Mouse (Mus musculus) CH12.LX (cell line): ENCODE data around the gene Anapc15-ps. TPM values are rescaled to one million over a fixed set of nuclear protein-coding genes. Genes with fewer than 3 reads are reported as not detected.

Experiments
- DNase-seq: peaks from one replicate; pipeline ENCODE4 v3.0.0-alpha.2; 2013; ENCODE audit errors: extremely low read depth
- H3K27ac ChIP-seq: 2 replicates; pipeline ENCODE4 v1.5.1; 2012; ENCODE audit warnings: low read depth, mild to moderate bottlenecking, control low read depth, moderate library complexity; ENCODE audit not compliant: insufficient read depth
- H3K27me3 ChIP-seq: replicated peaks from 2 replicates; pipeline ENCODE3; 2012; ENCODE audit warnings: inconsistent platforms
- H3K36me3 ChIP-seq, 2 experiments: replicated peaks in 1 of 2; 2 replicates each; pipeline versions ENCODE3 to v1.6.1; 2012; ENCODE audit warnings: inconsistent platforms in 1 of 2, low read length in 1 of 2, mild to moderate bottlenecking in 1 of 2, mixed read lengths in 1 of 2, moderate library complexity in 1 of 2; ENCODE audit not compliant: control insufficient read depth in 1 of 2, insufficient read depth in 1 of 2
- H3K4me1 ChIP-seq, 2 experiments: 2 replicates each; pipeline ENCODE4 v1.6.1; 2012; ENCODE audit warnings: inconsistent platforms in 1 of 2, moderate library complexity in 1 of 2; ENCODE audit not compliant: insufficient read depth in 2 of 2, control insufficient read depth in 1 of 2
- H3K4me2 ChIP-seq: 2 replicates; pipeline ENCODE4 v1.6.1; 2012; ENCODE audit warnings: low read depth, mild to moderate bottlenecking, control low read depth; ENCODE audit not compliant: poor library complexity, insufficient read depth, severe bottlenecking
- H3K4me3 ChIP-seq, 3 experiments: fragments of 150-350 bp in 1 of 3; sonication (generic) in 1 of 3; replicated peaks in 1 of 3; 2 replicates each; pipeline versions ENCODE3 to v1.5.1; 2011 to 2012; ENCODE audit warnings: low read depth in 2 of 3, low read length in 2 of 3, mild to moderate bottlenecking in 2 of 3, moderate library complexity in 2 of 3, control low read depth in 1 of 3, improper control_type of control experiment in 1 of 3, inconsistent platforms in 1 of 3, mixed read lengths in 1 of 3; ENCODE audit not compliant: poor library complexity in 1 of 3
- H3K79me2 ChIP-seq: replicated peaks from 2 replicates; pipeline ENCODE4 v1.6.1; 2012; ENCODE audit warnings: mild to moderate bottlenecking, moderate library complexity; ENCODE audit not compliant: control insufficient read depth, poor library complexity, insufficient read depth, severe bottlenecking; ENCODE audit errors: extremely low read depth
- H3K9ac ChIP-seq: 2 replicates; pipeline ENCODE4 v1.6.1; 2012; ENCODE audit warnings: low read depth, mild to moderate bottlenecking, control low read depth, moderate library complexity; ENCODE audit not compliant: insufficient read depth
- H3K9me3 ChIP-seq: replicated peaks from 2 replicates; pipeline ENCODE3; 2012; ENCODE audit warnings: low read length, inconsistent platforms, mixed read lengths
- CHD2 ChIP-seq: IDR thresholded peaks from 2 replicates; pipeline ENCODE4 v1.6.1; 2011; ENCODE audit warnings: low read length, improper control_type of control experiment
- EP300 ChIP-seq: IDR thresholded peaks from 2 replicates; pipeline ENCODE4 v1.6.1; 2011; ENCODE audit warnings: low read length, improper control_type of control experiment
- JUND ChIP-seq: conservative IDR thresholded peaks from 2 replicates; pipeline ENCODE4 v1.6.1; 2011; ENCODE audit warnings: low read depth, low read length, improper control_type of control experiment
- MAFK ChIP-seq: IDR thresholded peaks from 2 replicates; pipeline ENCODE4 v1.6.1; 2011; ENCODE audit warnings: low read length, improper control_type of control experiment; ENCODE audit not compliant: insufficient replicate concordance
- RAD21 ChIP-seq: IDR thresholded peaks from 2 replicates; pipeline ENCODE4 v1.6.1; 2011; ENCODE audit warnings: low read depth, mild to moderate bottlenecking, low read length, improper control_type of control experiment, moderate library complexity
- SIN3A ChIP-seq: IDR thresholded peaks from 2 replicates; pipeline ENCODE4 v1.6.1; 2012; ENCODE audit warnings: low read length, improper control_type of control experiment, inconsistent platforms
- SMC3 ChIP-seq: IDR thresholded peaks from 2 replicates; pipeline ENCODE4 v1.6.1; 2011; ENCODE audit warnings: low read depth, low read length, improper control_type of control experiment
- TBP ChIP-seq: conservative IDR thresholded peaks from 2 replicates; pipeline ENCODE4 v1.6.1; 2011; ENCODE audit warnings: low read depth, low read length, improper control_type of control experiment
- USF1 ChIP-seq: IDR thresholded peaks from 2 replicates; pipeline ENCODE4 v1.6.1; 2014; ENCODE audit warnings: low read depth, mild to moderate bottlenecking, inconsistent platforms, low read length, improper control_type of control experiment
- dilution Hi-C: fragments of 300-500 bp; cut with MboI; formaldehyde crosslinking; loops from 2 replicates; pipeline ENCODE4 v1.14.3; 2020; ENCODE audit warnings: low sequenced_read_pairs; ENCODE audit not compliant: extremely low pct_unique_long_range_greater_than_20kb, extremely low pct_ligation_motif_present
- in situ Hi-C: fragments of 300-500 bp; cut with MboI; formaldehyde crosslinking; loops from 3 replicates; pipeline ENCODE4 v1.14.3; 2019; ENCODE audit warnings: low sequenced_read_pairs, low pct_ligation_motif_present, low pct_unique_long_range_greater_than_20kb, mixed read lengths
- polyA plus RNA-seq: library from polyadenylated mRNA; unstranded; fragments of >175 nt; gene quantifications from 2 replicates; pipeline ENCODE4 v1.2.1, GENCODE M21; 2012; ENCODE audit warnings: low read depth; ENCODE audit not compliant: insufficient read length
- total RNA-seq, 2 experiments: library from RNA; depleted of rRNA; stranded (reverse); fragments of 300-350 nt in 1 of 2; fragments of >200 nt in 1 of 2; gene quantifications; 2 replicates each; pipeline ENCODE4 v1.2.3; 2012 to 2014

Anapc15-ps gene
- total and polyA plus RNA-seq, 3 experiments, result 2.8 TPM; not detected in 2

- H3K4me3 ChIP-seq, result no peak overlapping the region
- H3K4me1 ChIP-seq, result peaks cover 2 to 13% of the 10 kb centered on the region in 2 experiments; a peak in 2 of 4 replicates
- dilution Hi-C loops, result no loop called here
- no peaks in the 10 kb centered on the region for H3K36me3 ChIP-seq
- H3K4me2 ChIP-seq, result no peak overlapping the region; the same call in 1 of the 2 replicates
- H3K9me3 ChIP-seq, result no peaks in the 10 kb centered on the region
- H3K27ac ChIP-seq, result no peak overlapping the region
- no peak overlapping the region for H3K9ac ChIP-seq
- DNase-seq, result peak; percentile 54
- TF ChIP-seq EP300 (peak; percentile 18; the same call in 1 of the 2 replicates), SMC3 (no peak)
- in situ Hi-C loops, result no loop called here
- H3K79me2 ChIP-seq, result no peaks in the 10 kb centered on the region
- no peaks in the 10 kb centered on the region for H3K27me3 ChIP-seq
Measured at GRCm38 (mm10) chr10:95643696-95644360, 29.4 kb downstream of the Anapc15-ps start.

- Histone ChIP-seq H3K4me3 (no peak overlapping the region), H3K27me3 (no peaks in the 10 kb centered on the region), H3K9me3 (no peaks in the 10 kb centered on the region), H3K79me2 (no peaks in the 10 kb centered on the region), H3K9ac (no peak overlapping the region), H3K27ac (no peak overlapping the region), H3K36me3 (no peaks in the 10 kb centered on the region), H3K4me2 (peak overlapping the region; percentile 29; the same call in 1 of the 2 replicates), H3K4me1 (peaks cover 0 to 13% of the 10 kb centered on the region in 2 experiments; a peak in 2 of 4 replicates)
- TF ChIP-seq JUND, result no peak
- dilution Hi-C loops, result no loop called here
- in situ Hi-C loops, result no loop called here
- no peak for DNase-seq
Measured at GRCm38 (mm10) chr10:95643042-95643441, 30.2 kb downstream of the Anapc15-ps start.

- no peaks in the 10 kb centered on the region for H3K27me3 ChIP-seq
- no peak for DNase-seq
- H3K9me3 ChIP-seq, result no peaks in the 10 kb centered on the region
- H3K27ac ChIP-seq, result no peak overlapping the region
- no peak overlapping the region for H3K4me3 ChIP-seq
- no peaks in the 10 kb centered on the region for H3K36me3 ChIP-seq
- in situ Hi-C loops (no loop called here), dilution Hi-C loops (no loop called here)
- peaks cover 0 to 13% of the 10 kb centered on the region in 2 experiments; a peak in 2 of 4 replicates for H3K4me1 ChIP-seq
- H3K4me2 ChIP-seq, result no peak overlapping the region
- TF ChIP-seq SIN3A (no peak), MAFK (no peak), RAD21 (no peak), CHD2 (no peak), TBP (no peak), JUND (no peak), USF1 (no peak)
- no peak overlapping the region for H3K9ac ChIP-seq
- no peaks in the 10 kb centered on the region for H3K79me2 ChIP-seq
Measured at GRCm38 (mm10) chr10:95641335-95641734, 31.9 kb downstream of the Anapc15-ps start.
